Mouse (Mus musculus) kidney, postnatal 10 days (tissue): ENCODE data around the gene Abhd17c.

ENCODE experiments used
- DNase-seq: peaks from one replicate; pipeline ENCODE4 v3.0.0; 2021; ENCODE audit warnings: mixed read lengths

Abhd17c gene

GRCm38 (mm10) chr7:84059799-84060198 is 91.9 kb downstream of the Abhd17c start:
- no peak for DNase-seq
